Mouse (Mus musculus): ENCODE data around the gene Pdzk1ip1.

Gene Pdzk1ip1

GRCm38 (mm10) chr4:115088611-115089338 lies at the start of gene Pdzk1ip1:
TSS of gene Pdzk1ip1 (plus strand) at chr4:115088708.
- DNase-seq = no peak

GRCm38 (mm10) chr4:115045621-115046020 lies 42.9 kb upstream of the Pdzk1ip1 start:
- no peak for DNase-seq

GRCm38 (mm10) chr4:115047750-115048149 lies 40.8 kb upstream of the Pdzk1ip1 start:
- DNase-seq = peak; percentile 34 to 69

GRCm38 (mm10) chr4:115048190-115048589 lies 40.3 kb upstream of the Pdzk1ip1 start:
- DNase-seq = no peak

GRCm38 (mm10) chr4:115051245-115051644 lies 37.3 kb upstream of the Pdzk1ip1 start:
- no peak for DNase-seq

GRCm38 (mm10) chr4:115052343-115053005 lies 36.0 kb upstream of the Pdzk1ip1 start:
- DNase-seq = peak; percentile 23 to 26

GRCm38 (mm10) chr4:115055044-115055443 lies 33.5 kb upstream of the Pdzk1ip1 start:
- no peak for DNase-seq

GRCm38 (mm10) chr4:115055691-115056090 lies 32.8 kb upstream of the Pdzk1ip1 start:
- no peak for DNase-seq

GRCm38 (mm10) chr4:115056371-115056920 lies 32.1 kb upstream of the Pdzk1ip1 start, which contains the start of gene Tal1:
TSS of gene Tal1 (plus strand) at chr4:115056426.
- peak; percentile 25 to 30 for DNase-seq

- DNase-seq = peak; percentile 40 to 62
These were observed 31.4 kb upstream of the Pdzk1ip1 start for GRCm38 (mm10) chr4:115056921-115057673.

GRCm38 (mm10) chr4:115057674-115058316 lies 30.7 kb upstream of the Pdzk1ip1 start:
- peak; percentile 30 to 33 for DNase-seq

- DNase-seq = peak; percentile 35 to 48
These were observed 30.2 kb upstream of the Pdzk1ip1 start for GRCm38 (mm10) chr4:115058317-115058761.

- peak in 1 of 2 experiments; percentile 19 for DNase-seq
These were observed 29.5 kb upstream of the Pdzk1ip1 start for GRCm38 (mm10) chr4:115058871-115059590.

GRCm38 (mm10) chr4:115059871-115060270 lies 28.6 kb upstream of the Pdzk1ip1 start:
- no peak for DNase-seq

- DNase-seq = no peak
These were observed 27.8 kb upstream of the Pdzk1ip1 start for GRCm38 (mm10) chr4:115060753-115061152.

- no peak for DNase-seq
These were observed 26.0 kb upstream of the Pdzk1ip1 start for GRCm38 (mm10) chr4:115062540-115062874.

GRCm38 (mm10) chr4:115062875-115063517 lies 25.5 kb upstream of the Pdzk1ip1 start:
- DNase-seq = peak in 1 of 2 experiments; percentile 30

- DNase-seq = no peak
These were observed 24.8 kb upstream of the Pdzk1ip1 start for GRCm38 (mm10) chr4:115063518-115064239.

- DNase-seq = no peak
These were observed 16.8 kb upstream of the Pdzk1ip1 start for GRCm38 (mm10) chr4:115071668-115072067.

GRCm38 (mm10) chr4:115074789-115075188 lies 13.7 kb upstream of the Pdzk1ip1 start:
- no peak for DNase-seq

Measured in cerebellum, postnatal 14 days (tissue).